Mouse (Mus musculus) retina, postnatal 1 day (tissue): ENCODE results near the gene Pdpr.
A peak's percentile ranks its signal among the peaks of the same experiment; 100 is the strongest.
"Not testable (repeated sequence)": the region's sequence is repeated elsewhere in the genome, so short reads cannot be mapped to it uniquely, and the experiment has no call there.

Experiments
- DNase-seq: peaks from one replicate; pipeline ENCODE4 v3.0.0-alpha.2; 2012

The Pdpr gene

DNA sequence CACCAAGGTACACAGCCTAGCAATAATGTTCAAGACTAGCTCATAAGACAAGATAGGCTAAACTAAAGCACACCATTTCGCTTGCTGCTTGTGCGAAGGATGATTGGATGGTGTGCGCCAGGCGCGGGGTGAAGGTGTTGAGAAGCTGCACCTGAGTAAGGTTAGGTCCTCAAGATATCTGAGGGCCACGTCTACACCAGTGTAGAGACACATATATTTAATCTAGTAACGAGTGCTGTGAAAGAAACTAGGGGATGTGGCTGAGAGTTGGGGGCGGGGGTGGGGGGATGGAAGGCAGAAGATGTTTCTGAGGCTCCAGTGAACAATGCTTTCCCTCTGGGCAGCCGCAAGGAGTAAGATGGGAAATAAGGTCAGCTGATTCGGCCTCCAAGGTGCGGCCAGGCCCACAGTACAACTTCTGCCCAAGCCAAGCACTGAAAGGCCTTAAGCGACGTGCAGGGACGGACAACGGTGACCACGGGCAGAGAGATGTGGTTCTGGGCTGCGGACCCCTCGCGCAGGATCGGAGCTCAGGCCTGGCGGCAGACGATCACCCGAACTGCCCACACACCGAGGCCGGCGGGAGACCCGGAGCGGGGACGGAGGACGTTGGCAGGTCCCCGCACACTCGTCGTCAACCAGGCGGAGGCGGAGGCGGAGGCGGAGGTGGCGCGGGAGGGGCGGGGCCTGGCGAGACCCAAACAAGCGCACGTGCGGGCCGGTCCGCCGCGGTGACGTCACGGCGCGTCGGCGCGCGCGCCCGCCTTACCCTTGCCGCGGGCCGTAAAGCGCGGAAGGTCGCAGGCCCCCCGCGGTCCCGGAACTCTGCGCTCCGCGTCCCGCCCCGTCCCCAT, at the start of gene Pdpr:
Gene Pdpr (plus strand): TSS at position 766 of the 854 bp plus-strand sequence.
- peak; percentile 94 for DNase-seq

- DNase-seq: no peak
These were observed 45.7 kb upstream of the Pdpr start for GRCm38 (mm10) chr8:111048694-111049093.

- no peak for DNase-seq
These were observed 45.3 kb upstream of the Pdpr start for GRCm38 (mm10) chr8:111049106-111049505.

DNA sequence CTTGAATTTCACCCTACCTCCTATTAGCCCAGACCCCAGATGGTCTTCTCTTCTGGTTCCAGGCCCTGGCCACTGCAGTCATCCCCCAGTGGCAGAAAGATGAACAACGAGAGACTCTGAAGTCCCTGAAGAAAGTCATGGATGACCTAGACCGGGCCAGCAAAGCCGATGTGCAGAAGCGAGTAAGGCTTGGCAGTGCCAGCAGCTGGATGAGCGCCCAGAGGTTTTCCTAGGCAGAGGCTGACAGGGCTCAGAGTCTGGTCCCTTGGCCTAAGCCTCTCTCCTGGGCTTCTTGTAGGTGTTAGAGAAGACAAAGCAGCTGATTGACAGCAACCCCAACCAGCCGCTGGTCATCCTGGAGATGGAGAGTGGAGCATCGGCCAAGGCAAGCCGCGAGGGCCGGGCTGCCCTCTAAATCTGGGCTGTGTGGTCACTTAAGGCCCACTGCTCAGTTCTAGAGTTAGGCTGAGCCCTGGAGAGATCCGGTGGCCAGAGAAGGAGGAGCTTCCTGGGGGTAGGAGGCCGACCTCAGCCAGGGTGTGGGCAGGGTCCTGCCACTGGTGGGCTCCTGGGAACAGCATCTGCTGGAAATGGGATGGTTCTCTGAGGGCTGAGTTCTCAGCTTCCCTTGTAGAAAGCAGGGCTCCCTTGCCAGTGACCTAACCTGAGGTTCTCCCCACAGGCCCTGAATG, 40.5 kb upstream of the Pdpr start:
- DNase-seq: no peak

GRCm38 (mm10) chr8:111055031-111055634, 39.3 kb upstream of the Pdpr start:
- no peak for DNase-seq

- DNase-seq: no peak
These were observed 38.8 kb upstream of the Pdpr start for GRCm38 (mm10) chr8:111055661-111056060.

- peak; percentile 96 for DNase-seq
These were observed 38.2 kb upstream of the Pdpr start, which contains the start of gene Exosc6 for GRCm38 (mm10) chr8:111056158-111056663. Gene Exosc6 (plus strand): TSS chr8:111056339.

- DNase-seq: no peak
These were observed 37.6 kb upstream of the Pdpr start for GRCm38 (mm10) chr8:111056691-111057293.

GRCm38 (mm10) chr8:111058946-111059572, 35.4 kb upstream of the Pdpr start:
- no peak for DNase-seq

DNA sequence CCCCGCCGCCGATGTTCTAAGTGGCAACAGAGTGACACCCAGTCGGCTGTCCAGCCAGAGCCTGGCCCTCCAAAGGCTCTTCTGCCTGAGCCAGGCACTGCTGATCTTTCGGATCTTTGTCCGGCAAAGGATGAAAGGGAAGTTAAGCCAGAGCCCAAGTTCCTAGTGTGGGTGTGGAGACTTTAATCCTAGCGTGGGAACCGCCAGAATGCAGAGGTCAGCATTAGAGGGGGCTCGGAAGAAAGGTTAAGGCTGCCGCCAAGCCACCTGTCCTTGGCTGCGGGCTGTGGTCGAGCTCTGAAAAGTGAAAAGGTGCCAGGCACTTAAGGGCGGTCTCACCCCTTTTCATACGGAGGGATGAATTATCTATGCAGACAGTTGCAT, 32.8 kb upstream of the Pdpr start:
- DNase-seq: peak; percentile 63

GRCm38 (mm10) chr8:111062072-111062757, 32.2 kb upstream of the Pdpr start:
- peak; percentile 94 for DNase-seq

DNA sequence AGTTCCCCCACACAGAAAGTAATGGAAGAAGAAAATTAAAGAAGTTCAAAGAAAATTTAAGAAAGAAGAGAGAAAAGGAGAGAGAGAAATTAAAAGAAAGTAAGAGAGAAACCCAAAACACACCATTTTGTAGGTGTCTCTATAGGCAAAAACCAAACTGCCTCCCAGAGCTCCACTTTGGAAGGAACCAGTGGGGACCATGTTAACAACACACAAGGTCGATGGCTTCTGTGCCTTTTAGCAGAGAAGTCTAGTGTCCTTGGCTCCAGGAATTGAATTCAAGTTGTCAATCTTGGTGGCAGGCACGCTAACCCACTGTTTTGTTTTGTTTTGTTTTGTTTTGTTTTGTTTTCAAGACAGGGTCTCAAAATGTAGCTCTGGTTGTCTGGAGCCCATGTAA, 31.5 kb upstream of the Pdpr start:
- DNase-seq: no peak

GRCm38 (mm10) chr8:111066308-111066707, 28.1 kb upstream of the Pdpr start:
- DNase-seq: no peak

DNA sequence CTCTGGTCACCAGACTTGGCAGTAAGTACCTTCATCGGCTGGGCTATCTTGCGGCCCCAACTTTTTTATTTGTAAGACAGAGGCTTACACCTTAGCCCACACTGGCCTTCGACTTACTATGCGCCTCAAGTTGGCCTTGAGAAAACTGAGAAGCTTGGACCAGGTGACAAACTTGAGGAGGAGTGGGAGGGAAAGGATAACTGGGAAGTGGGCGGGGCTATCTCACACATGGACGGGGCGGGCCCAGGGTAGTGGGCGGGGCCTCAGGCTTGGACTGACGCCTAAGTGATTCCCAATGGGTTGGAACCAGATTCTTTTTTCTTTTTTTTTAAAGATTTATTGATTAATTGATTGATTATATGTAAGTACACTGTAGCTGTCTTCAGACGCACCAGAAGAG, 27.0 kb upstream of the Pdpr start:
- DNase-seq: no peak

DNA sequence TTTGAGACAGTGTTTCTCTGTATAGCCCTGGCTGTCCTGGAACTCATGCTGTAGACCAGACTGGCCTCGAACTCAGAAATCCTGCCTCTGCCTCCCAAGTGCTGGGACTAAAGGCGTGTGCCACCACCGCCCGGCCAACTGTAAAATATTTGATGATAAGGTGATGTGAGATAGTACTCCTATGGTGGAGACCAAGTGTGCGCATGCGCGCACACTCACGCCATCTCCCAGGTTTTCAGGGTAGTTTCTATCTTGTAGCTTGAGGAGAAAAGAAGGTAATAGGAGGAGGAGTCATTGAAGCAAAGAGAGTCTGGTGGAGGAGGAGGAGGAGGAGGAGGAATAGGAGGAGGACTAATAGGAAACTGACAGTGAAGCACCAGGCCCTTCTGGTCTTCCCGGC, 25.8 kb upstream of the Pdpr start:
- DNase-seq: not testable (repeated sequence)

DNA sequence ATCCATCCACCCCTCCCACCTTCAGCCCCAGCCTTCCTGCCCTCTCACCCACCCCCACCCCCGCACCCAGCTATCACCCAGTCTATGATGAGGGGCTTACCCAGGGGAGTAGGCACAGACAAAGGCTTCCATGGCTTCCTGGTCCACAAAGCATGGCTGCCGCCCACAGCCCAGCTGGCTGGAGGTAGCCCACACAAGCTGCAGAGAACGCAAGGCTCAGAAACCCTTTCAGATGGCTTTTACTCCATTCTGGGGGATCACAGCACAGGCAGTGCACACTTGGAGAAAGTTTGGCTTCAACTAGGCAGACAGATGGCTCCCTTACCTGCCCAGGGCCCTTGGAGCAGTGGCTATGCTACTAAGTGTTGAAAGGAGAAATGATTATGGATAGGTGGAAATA, 18.5 kb upstream of the Pdpr start:
- DNase-seq: no peak

DNA sequence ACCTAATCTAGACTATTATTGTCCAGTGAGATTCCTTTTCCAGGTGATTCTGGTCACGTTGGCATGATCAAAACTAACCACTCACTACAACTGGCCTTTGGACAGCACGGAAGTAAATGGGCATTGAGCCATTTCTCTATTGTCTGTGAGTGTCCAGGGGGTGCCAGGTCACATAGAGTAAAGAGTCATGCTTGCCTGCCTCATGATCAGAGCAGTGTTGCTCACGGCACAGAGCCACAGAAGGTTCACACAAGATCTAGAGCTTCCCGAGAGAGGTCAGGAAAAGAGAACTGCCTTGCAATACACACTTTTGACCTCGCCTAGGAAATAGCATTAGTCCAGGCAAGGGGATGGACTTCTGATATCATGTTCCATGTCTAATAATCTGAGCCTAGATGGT, 15.0 kb upstream of the Pdpr start:
- no peak for DNase-seq

DNA sequence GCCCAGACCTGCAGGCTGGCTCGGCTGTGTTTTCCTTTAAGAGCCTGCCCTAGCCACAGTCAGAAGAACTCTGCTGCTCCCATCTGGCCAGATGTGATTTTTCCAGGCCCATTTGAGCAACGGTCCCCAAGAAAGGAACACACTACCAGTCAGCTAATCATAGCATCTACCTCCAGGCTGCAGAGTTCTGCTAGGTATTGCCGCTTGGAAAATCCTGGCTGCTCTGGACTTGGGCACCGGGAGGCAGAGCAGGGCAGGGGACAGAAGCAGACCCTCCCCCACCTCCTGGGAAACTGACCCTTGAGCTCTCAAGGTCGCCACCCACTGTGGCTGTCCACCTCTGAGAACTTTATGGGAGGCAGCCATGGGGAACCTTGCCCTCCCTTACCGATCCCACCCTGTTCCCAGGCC, 14.6 kb upstream of the Pdpr start:
- DNase-seq: peak; percentile 43

DNA sequence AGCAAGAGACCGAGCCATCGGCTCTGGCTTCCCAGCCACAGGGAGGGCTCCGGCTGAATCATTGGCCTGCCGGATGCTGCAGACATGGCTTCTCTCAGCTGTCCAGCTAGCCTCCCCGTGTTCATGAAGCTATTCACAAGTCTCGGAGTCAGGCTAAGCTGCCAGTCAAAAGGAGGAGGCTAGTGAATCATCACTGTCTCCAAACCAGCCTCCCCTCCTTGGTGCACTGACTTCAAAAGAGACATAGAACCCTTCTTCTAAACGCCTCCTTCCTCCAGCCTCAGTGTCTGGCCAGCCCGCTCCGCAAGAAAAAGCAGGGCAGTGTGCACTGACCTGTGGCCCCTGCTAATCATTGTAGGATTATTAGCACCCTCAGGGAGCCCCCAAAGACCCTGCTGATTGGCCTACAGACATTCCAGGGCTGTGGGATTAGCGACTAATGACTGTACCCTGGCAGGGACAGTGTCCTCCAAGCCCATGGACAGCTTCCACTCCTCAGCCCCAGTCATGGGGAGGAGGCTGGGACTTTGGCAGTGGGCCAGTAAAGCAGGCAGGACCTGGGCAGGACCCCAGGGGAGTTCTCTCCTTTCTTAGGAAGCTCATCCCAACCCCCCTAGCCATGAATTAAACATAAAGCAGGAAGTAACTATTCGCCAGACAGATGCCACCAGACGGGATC, 12.7 kb upstream of the Pdpr start:
- peak; percentile 75 for DNase-seq

GRCm38 (mm10) chr8:111083936-111084335, 10.5 kb upstream of the Pdpr start:
- DNase-seq: not testable (repeated sequence)

DNA sequence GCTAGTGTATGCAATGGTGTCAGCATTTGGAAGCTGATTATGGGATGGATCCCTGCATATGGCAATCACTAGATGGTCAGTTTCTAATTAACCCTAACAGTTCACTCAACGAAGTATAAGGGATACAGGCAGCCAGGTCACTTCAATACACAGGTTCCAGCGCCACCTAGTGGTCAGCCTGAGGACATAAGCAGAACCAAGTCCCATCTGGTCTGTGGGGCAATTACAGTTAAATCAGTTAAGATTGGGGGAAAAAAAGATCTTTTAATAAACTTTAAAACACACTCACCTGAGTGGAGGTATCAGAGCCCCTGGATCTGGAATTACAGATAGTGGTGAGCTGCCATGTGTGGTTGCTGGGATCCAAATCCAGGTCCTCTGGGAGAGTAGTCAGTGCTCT, 4.3 kb upstream of the Pdpr start:
- peak; percentile 83 for DNase-seq
